Mouse (Mus musculus): ENCODE measurements around the gene Ano1. TPM values are rescaled to one million over a fixed set of nuclear protein-coding genes. Genes with fewer than 3 reads are reported as not detected.

The Ano1 gene
- polyA plus RNA-seq, 1 experiment from 2014 or later: 5.6 TPM

- no peaks in the 10 kb centered on the region for H3K9me3 ChIP-seq
- no peaks in the 10 kb centered on the region for H3K36me3 ChIP-seq
- WGBS: 88% methylated on average over 3 of the region's 3 CpGs
- no peak overlapping the region for H3K9ac ChIP-seq
- ATAC-seq (ENCODE audit: low FRiP score, low read depth): no peak
- no peak overlapping the region for H3K4me2 ChIP-seq (replicated peaks)
- peaks cover 4% of the 10 kb centered on the region; the same call in 1 of the 2 replicates for H3K27me3 ChIP-seq
- H3K4me1 ChIP-seq: no peaks in the 10 kb centered on the region
- H3K4me3 ChIP-seq: no peak overlapping the region
- H3K27ac ChIP-seq: no peak overlapping the region
These were observed 162.3 kb downstream of the Ano1 start for GRCm38 (mm10) chr7:144589508-144589907.

- H3K4me1 ChIP-seq: peaks cover 10% of the 10 kb centered on the region
- ATAC-seq (ENCODE audit: low FRiP score, low read depth): no peak
- no peaks in the 10 kb centered on the region for H3K36me3 ChIP-seq
- no peak overlapping the region for H3K27ac ChIP-seq
- H3K4me2 ChIP-seq (replicated peaks): no peak overlapping the region
- no peak overlapping the region for H3K9ac ChIP-seq
- H3K4me3 ChIP-seq: no peak overlapping the region
- no peaks in the 10 kb centered on the region for H3K9me3 ChIP-seq
- WGBS: 36% methylated on average over 2 of the region's 2 CpGs
- H3K27me3 ChIP-seq: peaks cover 5% of the 10 kb centered on the region; the same call in 1 of the 2 replicates
These were observed 164.5 kb downstream of the Ano1 start for GRCm38 (mm10) chr7:144587291-144587690.

- H3K4me2 ChIP-seq (replicated peaks): no peak overlapping the region
- no peak overlapping the region for H3K4me3 ChIP-seq
- no peak overlapping the region for H3K9ac ChIP-seq
- H3K36me3 ChIP-seq: peaks cover 2% of the 10 kb centered on the region; the same call in 1 of the 2 replicates
- peaks cover 5% of the 10 kb centered on the region; the same call in 1 of the 2 replicates for H3K27me3 ChIP-seq
- 18% methylated on average over 6 of the region's 6 CpGs for WGBS
- no peak overlapping the region for H3K27ac ChIP-seq
- H3K4me1 ChIP-seq: peaks cover 19% of the 10 kb centered on the region
- ATAC-seq (ENCODE audit: low FRiP score, low read depth): no peak
- no peaks in the 10 kb centered on the region for H3K9me3 ChIP-seq
These were observed 166.1 kb downstream of the Ano1 start for GRCm38 (mm10) chr7:144585648-144586047.

GRCm38 (mm10) chr7:144583619-144584018 is 168.2 kb downstream of the Ano1 start:
- no peaks in the 10 kb centered on the region for H3K9me3 ChIP-seq
- H3K36me3 ChIP-seq: peaks cover 22% of the 10 kb centered on the region
- H3K27me3 ChIP-seq: peaks cover 5% of the 10 kb centered on the region; the same call in 1 of the 2 replicates
- H3K4me2 ChIP-seq (replicated peaks): no peak overlapping the region
- H3K9ac ChIP-seq: 0 out of 2 replicates have a peak overlapping the region, but pooled peaks have one; percentile 9
- WGBS: 1% methylated on average over 4 of the region's 4 CpGs
- H3K4me1 ChIP-seq: peaks cover 19% of the 10 kb centered on the region
- H3K4me3 ChIP-seq: no peak overlapping the region
- no peak overlapping the region for H3K27ac ChIP-seq
- no peak for ATAC-seq (ENCODE audit: low FRiP score, low read depth)

GRCm38 (mm10) chr7:144582284-144582980 is 169.3 kb downstream of the Ano1 start, which contains the start of gene Fadd:
Gene Fadd, minus strand, starts transcription at chr7:144582463.
- peaks cover 22% of the 10 kb centered on the region for H3K36me3 ChIP-seq
- H3K27ac ChIP-seq: peak within 1 kb of the TSS; percentile 89
- H3K4me2 ChIP-seq (replicated peaks): peak within 1 kb of the TSS; percentile 88
- ATAC-seq (ENCODE audit: low FRiP score, low read depth): peak; percentile 87
- WGBS: 2% methylated on average over 34 of the region's 34 CpGs
- H3K27me3 ChIP-seq: peaks cover 5% of the 10 kb centered on the region; the same call in 1 of the 2 replicates
- H3K9me3 ChIP-seq: no peaks in the 10 kb centered on the region
- H3K4me1 ChIP-seq: peaks cover 19% of the 10 kb centered on the region
- peak within 1 kb of the TSS; percentile 84 for H3K9ac ChIP-seq
- H3K4me3 ChIP-seq: peak within 1 kb of the TSS; percentile 84

- Histone ChIP-seq H3K4me2 (replicated peaks) (peak overlapping the region; percentile 88), H3K9ac (peak overlapping the region; percentile 84), H3K27ac (peak overlapping the region; percentile 89), H3K27me3 (peaks cover 3% of the 10 kb centered on the region; the same call in 1 of the 2 replicates), H3K4me3 (peak overlapping the region; percentile 84), H3K36me3 (peaks cover 22% of the 10 kb centered on the region), H3K9me3 (no peaks in the 10 kb centered on the region), H3K4me1 (peaks cover 19% of the 10 kb centered on the region)
- peak; percentile 90 for ATAC-seq (ENCODE audit: low FRiP score, low read depth)
- under 1% methylated on average over 42 of the region's 43 CpGs for WGBS
These were observed 170.1 kb downstream of the Ano1 start for GRCm38 (mm10) chr7:144581559-144582283.

- Histone ChIP-seq H3K27me3 (no peaks in the 10 kb centered on the region), H3K9ac (no peak overlapping the region), H3K9me3 (no peaks in the 10 kb centered on the region), H3K27ac (no peak overlapping the region), H3K36me3 (peaks cover 22% of the 10 kb centered on the region), H3K4me2 (replicated peaks) (no peak overlapping the region), H3K4me3 (no peak overlapping the region), H3K4me1 (peaks cover 12% of the 10 kb centered on the region)
- no peak for ATAC-seq (ENCODE audit: low FRiP score, low read depth)
- 87% methylated on average over 5 of the region's 5 CpGs for WGBS
These were observed 173.9 kb downstream of the Ano1 start for GRCm38 (mm10) chr7:144577876-144578275.

- Histone ChIP-seq H3K4me3 (no peak overlapping the region), H3K27ac (no peak overlapping the region), H3K9me3 (no peaks in the 10 kb centered on the region), H3K4me1 (0 out of 2 replicates have a peak, but pooled peaks cover 4% of the 10 kb centered on the region), H3K36me3 (no peaks in the 10 kb centered on the region), H3K27me3 (no peaks in the 10 kb centered on the region), H3K9ac (no peak overlapping the region), H3K4me2 (replicated peaks) (no peak overlapping the region)
- ATAC-seq (ENCODE audit: low FRiP score, low read depth): no peak
- WGBS: 66% methylated on average over 5 of the region's 5 CpGs
These were observed 179.5 kb downstream of the Ano1 start for GRCm38 (mm10) chr7:144572234-144572633.

GRCm38 (mm10) chr7:144571598-144571997 is 180.2 kb downstream of the Ano1 start:
- no peaks in the 10 kb centered on the region for H3K36me3 ChIP-seq
- no peaks in the 10 kb centered on the region for H3K9me3 ChIP-seq
- no peak overlapping the region for H3K9ac ChIP-seq
- H3K4me1 ChIP-seq: 0 out of 2 replicates have a peak, but pooled peaks cover 4% of the 10 kb centered on the region
- no peaks in the 10 kb centered on the region for H3K27me3 ChIP-seq
- no peak overlapping the region for H3K4me2 ChIP-seq (replicated peaks)
- ATAC-seq (ENCODE audit: low FRiP score, low read depth): no peak
- H3K4me3 ChIP-seq: no peak overlapping the region
- no peak overlapping the region for H3K27ac ChIP-seq

GRCm38 (mm10) chr7:144569428-144569827 is 182.3 kb downstream of the Ano1 start:
- Histone ChIP-seq H3K9me3 (no peaks in the 10 kb centered on the region), H3K36me3 (no peaks in the 10 kb centered on the region), H3K9ac (no peak overlapping the region), H3K27ac (no peak overlapping the region), H3K27me3 (no peaks in the 10 kb centered on the region), H3K4me2 (replicated peaks) (no peak overlapping the region), H3K4me3 (no peak overlapping the region), H3K4me1 (0 out of 2 replicates have a peak, but pooled peaks cover 4% of the 10 kb centered on the region)
- 67% methylated on average over 7 of the region's 7 CpGs for WGBS
- ATAC-seq (ENCODE audit: low FRiP score, low read depth): no peak

- Histone ChIP-seq H3K27me3 (no peaks in the 10 kb centered on the region), H3K4me2 (replicated peaks) (no peak overlapping the region), H3K27ac (no peak overlapping the region), H3K9ac (no peak overlapping the region), H3K4me1 (0 out of 2 replicates have a peak, but pooled peaks cover 4% of the 10 kb centered on the region), H3K9me3 (no peaks in the 10 kb centered on the region), H3K4me3 (no peak overlapping the region), H3K36me3 (no peaks in the 10 kb centered on the region)
- ATAC-seq (ENCODE audit: low FRiP score, low read depth): no peak
These were observed 183.7 kb downstream of the Ano1 start for GRCm38 (mm10) chr7:144568091-144568490.

All from limb, embryonic 13.5 days (tissue).